Mouse (Mus musculus): ENCODE results near the gene Snd1. TPM values are rescaled to one million over a fixed set of nuclear protein-coding genes. Genes with fewer than 3 reads are reported as not detected.
A peak's percentile ranks its signal among the peaks of the same experiment; 100 is the strongest.

The Snd1 gene
- polyA plus RNA-seq, 1 experiment = 138 TPM

- TF ChIP-seq POLR2A (IDR thresholded peaks at IDR 0.05; ENCODE audit: low read depth, low read length) = no peak
- no peak for TF ChIP-seq CTCF (IDR thresholded peaks at IDR 0.05; ENCODE audit: borderline replicate concordance, insufficient read depth, low read length)
- H3K4me1 ChIP-seq (ENCODE audit: control insufficient read depth, insufficient read depth, low read length) = no peaks in the 10 kb centered on the region
- no peak overlapping the region for H3K27ac ChIP-seq (ENCODE audit: insufficient read depth, low read length)
- H3K4me3 ChIP-seq (ENCODE audit: insufficient read depth, low read length) = no peak overlapping the region
Measured at GRCm38 (mm10) chr6:28855442-28855841, 380.5 kb downstream of the Snd1 start.

- no peak for TF ChIP-seq CTCF (IDR thresholded peaks at IDR 0.05; ENCODE audit: borderline replicate concordance, insufficient read depth, low read length)
- no peak for TF ChIP-seq POLR2A (IDR thresholded peaks at IDR 0.05; ENCODE audit: low read depth, low read length)
- Histone ChIP-seq H3K4me1 (ENCODE audit: control insufficient read depth, insufficient read depth, low read length) (peaks cover 2% of the 10 kb centered on the region), H3K27ac (ENCODE audit: insufficient read depth, low read length) (no peak overlapping the region), H3K4me3 (ENCODE audit: insufficient read depth, low read length) (no peak overlapping the region)
Measured at GRCm38 (mm10) chr6:28856789-28857188, 381.9 kb downstream of the Snd1 start.

- peaks cover 7% of the 10 kb centered on the region for H3K4me1 ChIP-seq (ENCODE audit: control insufficient read depth, insufficient read depth, low read length)
- TF ChIP-seq CTCF (IDR thresholded peaks at IDR 0.05; ENCODE audit: borderline replicate concordance, insufficient read depth, low read length) = no peak
- TF ChIP-seq POLR2A (IDR thresholded peaks at IDR 0.05; ENCODE audit: low read depth, low read length) = no peak
- no peak overlapping the region for H3K27ac ChIP-seq (ENCODE audit: insufficient read depth, low read length)
- H3K4me3 ChIP-seq (ENCODE audit: insufficient read depth, low read length) = no peak overlapping the region
Measured at GRCm38 (mm10) chr6:28857198-28858180, 382.6 kb downstream of the Snd1 start.

- TF ChIP-seq POLR2A (IDR thresholded peaks at IDR 0.05; ENCODE audit: low read depth, low read length) (no peak), CTCF (IDR thresholded peaks at IDR 0.05; ENCODE audit: borderline replicate concordance, insufficient read depth, low read length) (no peak)
- H3K4me1 ChIP-seq (ENCODE audit: control insufficient read depth, insufficient read depth, low read length) = peaks cover 9% of the 10 kb centered on the region
- H3K27ac ChIP-seq (ENCODE audit: insufficient read depth, low read length) = no peak overlapping the region
- no peak overlapping the region for H3K4me3 ChIP-seq (ENCODE audit: insufficient read depth, low read length)
Measured at GRCm38 (mm10) chr6:28859094-28859493, 384.2 kb downstream of the Snd1 start.

GRCm38 (mm10) chr6:28860450-28860849, 385.5 kb downstream of the Snd1 start:
- Histone ChIP-seq H3K4me1 (ENCODE audit: control insufficient read depth, insufficient read depth, low read length) (peaks cover 9% of the 10 kb centered on the region), H3K4me3 (ENCODE audit: insufficient read depth, low read length) (no peak overlapping the region), H3K27ac (ENCODE audit: insufficient read depth, low read length) (no peak overlapping the region)
- TF ChIP-seq CTCF (IDR thresholded peaks at IDR 0.05; ENCODE audit: borderline replicate concordance, insufficient read depth, low read length) = no peak
- TF ChIP-seq POLR2A (IDR thresholded peaks at IDR 0.05; ENCODE audit: low read depth, low read length) = no peak

GRCm38 (mm10) chr6:28860922-28861321, 386.0 kb downstream of the Snd1 start:
- TF ChIP-seq CTCF (IDR thresholded peaks at IDR 0.05; ENCODE audit: borderline replicate concordance, insufficient read depth, low read length) (no peak), POLR2A (IDR thresholded peaks at IDR 0.05; ENCODE audit: low read depth, low read length) (no peak)
- Histone ChIP-seq H3K27ac (ENCODE audit: insufficient read depth, low read length) (no peak overlapping the region), H3K4me3 (ENCODE audit: insufficient read depth, low read length) (no peak overlapping the region), H3K4me1 (ENCODE audit: control insufficient read depth, insufficient read depth, low read length) (peaks cover 9% of the 10 kb centered on the region)

GRCm38 (mm10) chr6:28862304-28862703, 387.4 kb downstream of the Snd1 start:
- no peak overlapping the region for H3K4me3 ChIP-seq (ENCODE audit: insufficient read depth, low read length)
- peaks cover 20% of the 10 kb centered on the region for H3K4me1 ChIP-seq (ENCODE audit: control insufficient read depth, insufficient read depth, low read length)
- no peak for TF ChIP-seq CTCF (IDR thresholded peaks at IDR 0.05; ENCODE audit: borderline replicate concordance, insufficient read depth, low read length)
- TF ChIP-seq POLR2A (IDR thresholded peaks at IDR 0.05; ENCODE audit: low read depth, low read length) = no peak
- H3K27ac ChIP-seq (ENCODE audit: insufficient read depth, low read length) = peak overlapping the region; percentile 21

GRCm38 (mm10) chr6:28864684-28865083, 389.7 kb downstream of the Snd1 start:
- Histone ChIP-seq H3K27ac (ENCODE audit: insufficient read depth, low read length) (0 out of 2 replicates have a peak overlapping the region, but pooled peaks have one; percentile 32), H3K4me3 (ENCODE audit: insufficient read depth, low read length) (no peak overlapping the region), H3K4me1 (ENCODE audit: control insufficient read depth, insufficient read depth, low read length) (peaks cover 25% of the 10 kb centered on the region)
- TF ChIP-seq POLR2A (IDR thresholded peaks at IDR 0.05; ENCODE audit: low read depth, low read length) = no peak

GRCm38 (mm10) chr6:28865112-28865511, 390.2 kb downstream of the Snd1 start:
- TF ChIP-seq POLR2A (IDR thresholded peaks at IDR 0.05; ENCODE audit: low read depth, low read length) = no peak
- no peak for TF ChIP-seq CTCF (IDR thresholded peaks at IDR 0.05; ENCODE audit: borderline replicate concordance, insufficient read depth, low read length)
- Histone ChIP-seq H3K4me1 (ENCODE audit: control insufficient read depth, insufficient read depth, low read length) (peaks cover 25% of the 10 kb centered on the region), H3K27ac (ENCODE audit: insufficient read depth, low read length) (no peak overlapping the region), H3K4me3 (ENCODE audit: insufficient read depth, low read length) (no peak overlapping the region)

- H3K4me1 ChIP-seq (ENCODE audit: control insufficient read depth, insufficient read depth, low read length) = peaks cover 25% of the 10 kb centered on the region
- no peak for TF ChIP-seq POLR2A (IDR thresholded peaks at IDR 0.05; ENCODE audit: low read depth, low read length)
- no peak for TF ChIP-seq CTCF (IDR thresholded peaks at IDR 0.05; ENCODE audit: borderline replicate concordance, insufficient read depth, low read length)
- no peak overlapping the region for H3K4me3 ChIP-seq (ENCODE audit: insufficient read depth, low read length)
Measured at GRCm38 (mm10) chr6:28866206-28866605, 391.3 kb downstream of the Snd1 start.

More at GRCm38 (mm10) chr6:28866206-28866605, 391.3 kb downstream of the Snd1 start:
- H3K27ac ChIP-seq (ENCODE audit: insufficient read depth, low read length) = no peak overlapping the region

All from embryonic fibroblast, embryonic 13.5 days (primary cell).